Mouse (Mus musculus): Measurements from ENCODE around the gene Bcl9l. TPM values are rescaled to one million over a fixed set of nuclear protein-coding genes. Genes with fewer than 3 reads are reported as not detected.

Gene Bcl9l
- polyA plus RNA-seq, 1 experiment from 2014 or later: 18.5 TPM

- ATAC-seq (ENCODE audit: insufficient number of reproducible peaks, insufficient read depth, low FRiP score, low TSS enrichment): no peak
- Histone ChIP-seq H3K9me3 (no peaks in the 10 kb centered on the region), H3K4me2 (replicated peaks) (no peak overlapping the region), H3K9ac (no peak overlapping the region), H3K27me3 (no peaks in the 10 kb centered on the region), H3K27ac (no peak overlapping the region), H3K4me1 (0 out of 2 replicates have a peak, but pooled peaks cover 2% of the 10 kb centered on the region), H3K4me3 (no peak overlapping the region), H3K36me3 (no peaks in the 10 kb centered on the region)
- WGBS: 87% methylated on average over 7 of the region's 7 CpGs
Measured at GRCm38 (mm10) chr9:44518068-44518467, 35.4 kb downstream of the Bcl9l start.

- no peaks in the 10 kb centered on the region for H3K27me3 ChIP-seq
- no peaks in the 10 kb centered on the region for H3K4me1 ChIP-seq
- no peak overlapping the region for H3K9ac ChIP-seq
- no peak overlapping the region for H3K4me3 ChIP-seq
- H3K4me2 ChIP-seq (replicated peaks): no peak overlapping the region
- WGBS: 72% methylated on average over 10 of the region's 10 CpGs
- no peak overlapping the region for H3K27ac ChIP-seq
- no peaks in the 10 kb centered on the region for H3K36me3 ChIP-seq
- no peaks in the 10 kb centered on the region for H3K9me3 ChIP-seq
- ATAC-seq (ENCODE audit: insufficient number of reproducible peaks, insufficient read depth, low FRiP score, low TSS enrichment): no peak
Measured at GRCm38 (mm10) chr9:44521927-44522326, 39.3 kb downstream of the Bcl9l start.

GRCm38 (mm10) chr9:44523686-44524085 is 41.1 kb downstream of the Bcl9l start:
- 75% methylated on average over 5 of the region's 5 CpGs for WGBS

GRCm38 (mm10) chr9:44524235-44524826 is 41.7 kb downstream of the Bcl9l start:
- H3K4me3 ChIP-seq: no peak overlapping the region
- no peak overlapping the region for H3K27ac ChIP-seq
- H3K4me1 ChIP-seq: no peaks in the 10 kb centered on the region
- WGBS: 66% methylated on average over 5 of the region's 5 CpGs
- H3K4me2 ChIP-seq (replicated peaks): no peak overlapping the region
- H3K9me3 ChIP-seq: no peaks in the 10 kb centered on the region
- no peak overlapping the region for H3K9ac ChIP-seq
- ATAC-seq (ENCODE audit: insufficient number of reproducible peaks, insufficient read depth, low FRiP score, low TSS enrichment): no peak
- no peaks in the 10 kb centered on the region for H3K27me3 ChIP-seq
- no peaks in the 10 kb centered on the region for H3K36me3 ChIP-seq

More at GRCm38 (mm10) chr9:44523686-44524085, 41.1 kb downstream of the Bcl9l start:
- Histone ChIP-seq H3K9me3 (no peaks in the 10 kb centered on the region), H3K4me1 (no peaks in the 10 kb centered on the region), H3K4me3 (no peak overlapping the region), H3K4me2 (replicated peaks) (no peak overlapping the region), H3K27ac (no peak overlapping the region), H3K9ac (no peak overlapping the region), H3K36me3 (no peaks in the 10 kb centered on the region), H3K27me3 (no peaks in the 10 kb centered on the region)
- no peak for ATAC-seq (ENCODE audit: insufficient number of reproducible peaks, insufficient read depth, low FRiP score, low TSS enrichment)

- Histone ChIP-seq H3K4me1 (no peaks in the 10 kb centered on the region), H3K9ac (no peak overlapping the region), H3K27me3 (no peaks in the 10 kb centered on the region), H3K36me3 (no peaks in the 10 kb centered on the region), H3K27ac (no peak overlapping the region), H3K9me3 (no peaks in the 10 kb centered on the region), H3K4me2 (replicated peaks) (no peak overlapping the region), H3K4me3 (no peak overlapping the region)
- WGBS: 83% methylated on average over 3 of the region's 3 CpGs
- no peak for ATAC-seq (ENCODE audit: insufficient number of reproducible peaks, insufficient read depth, low FRiP score, low TSS enrichment)
Measured at GRCm38 (mm10) chr9:44525001-44525400, 42.4 kb downstream of the Bcl9l start.

GRCm38 (mm10) chr9:44525589-44525988 is 43.0 kb downstream of the Bcl9l start:
- Histone ChIP-seq H3K4me2 (replicated peaks) (no peak overlapping the region), H3K4me1 (no peaks in the 10 kb centered on the region), H3K36me3 (no peaks in the 10 kb centered on the region), H3K4me3 (no peak overlapping the region), H3K27me3 (no peaks in the 10 kb centered on the region), H3K9me3 (no peaks in the 10 kb centered on the region), H3K9ac (no peak overlapping the region), H3K27ac (no peak overlapping the region)
- ATAC-seq (ENCODE audit: insufficient number of reproducible peaks, insufficient read depth, low FRiP score, low TSS enrichment): no peak
- WGBS: 90% methylated on average over 8 of the region's 8 CpGs

- Histone ChIP-seq H3K9me3 (no peaks in the 10 kb centered on the region), H3K27me3 (no peaks in the 10 kb centered on the region), H3K4me1 (no peaks in the 10 kb centered on the region), H3K4me2 (replicated peaks) (no peak overlapping the region), H3K9ac (no peak overlapping the region), H3K4me3 (no peak overlapping the region), H3K27ac (no peak overlapping the region), H3K36me3 (no peaks in the 10 kb centered on the region)
- WGBS: 62% methylated on average over 9 of the region's 9 CpGs
- no peak for ATAC-seq (ENCODE audit: insufficient number of reproducible peaks, insufficient read depth, low FRiP score, low TSS enrichment)
Measured at GRCm38 (mm10) chr9:44526337-44527112, 43.9 kb downstream of the Bcl9l start.

- no peak for ATAC-seq (ENCODE audit: insufficient number of reproducible peaks, insufficient read depth, low FRiP score, low TSS enrichment)
- no peaks in the 10 kb centered on the region for H3K27me3 ChIP-seq
- no peak overlapping the region for H3K27ac ChIP-seq
- no peak overlapping the region for H3K4me3 ChIP-seq
- H3K9me3 ChIP-seq: no peaks in the 10 kb centered on the region
- 67% methylated on average over 8 of the region's 8 CpGs for WGBS
- H3K9ac ChIP-seq: no peak overlapping the region
- no peaks in the 10 kb centered on the region for H3K4me1 ChIP-seq
- no peaks in the 10 kb centered on the region for H3K36me3 ChIP-seq
- no peak overlapping the region for H3K4me2 ChIP-seq (replicated peaks)
Measured at GRCm38 (mm10) chr9:44528340-44528739, 45.7 kb downstream of the Bcl9l start.

GRCm38 (mm10) chr9:44532991-44533580 is 50.5 kb downstream of the Bcl9l start:
- Histone ChIP-seq H3K4me3 (no peak overlapping the region), H3K4me1 (peaks cover 5% of the 10 kb centered on the region; the same call in 1 of the 2 replicates), H3K27me3 (no peaks in the 10 kb centered on the region), H3K9ac (no peak overlapping the region), H3K27ac (no peak overlapping the region), H3K9me3 (no peaks in the 10 kb centered on the region), H3K36me3 (no peaks in the 10 kb centered on the region), H3K4me2 (replicated peaks) (no peak overlapping the region)
- 81% methylated on average over 6 of the region's 6 CpGs for WGBS
- ATAC-seq (ENCODE audit: insufficient number of reproducible peaks, insufficient read depth, low FRiP score, low TSS enrichment): no peak

GRCm38 (mm10) chr9:44537625-44538301 is 55.1 kb downstream of the Bcl9l start:
- Histone ChIP-seq H3K36me3 (no peaks in the 10 kb centered on the region), H3K4me3 (no peak overlapping the region), H3K9me3 (no peaks in the 10 kb centered on the region), H3K4me2 (replicated peaks) (no peak overlapping the region), H3K27me3 (no peaks in the 10 kb centered on the region), H3K9ac (no peak overlapping the region), H3K27ac (no peak overlapping the region), H3K4me1 (peaks cover 5% of the 10 kb centered on the region; the same call in 1 of the 2 replicates)
- ATAC-seq (ENCODE audit: insufficient number of reproducible peaks, insufficient read depth, low FRiP score, low TSS enrichment): no peak
- WGBS: 61% methylated on average over 19 of the region's 19 CpGs

GRCm38 (mm10) chr9:44539816-44540421 is 57.3 kb downstream of the Bcl9l start:
- Histone ChIP-seq H3K36me3 (no peaks in the 10 kb centered on the region), H3K4me3 (no peak overlapping the region), H3K27me3 (no peaks in the 10 kb centered on the region), H3K9ac (no peak overlapping the region), H3K4me2 (replicated peaks) (no peak overlapping the region), H3K27ac (no peak overlapping the region), H3K9me3 (no peaks in the 10 kb centered on the region), H3K4me1 (peaks cover 5% of the 10 kb centered on the region; the same call in 1 of the 2 replicates)
- WGBS: 43% methylated on average over 2 of the region's 2 CpGs
- no peak for ATAC-seq (ENCODE audit: insufficient number of reproducible peaks, insufficient read depth, low FRiP score, low TSS enrichment)

Measured in embryonic facial prominence, embryonic 12.5 days (tissue).